Mouse (Mus musculus): ENCODE data around the gene Prkar1b.
A peak's percentile ranks its signal among the peaks of the same experiment; 100 is the strongest.

Prkar1b gene

GRCm38 (mm10) chr5:139066861-139067614 is 82.8 kb downstream of the Prkar1b start:
- no peak for DNase-seq (ENCODE audit: low spot score in 2 of 2)

GRCm38 (mm10) chr5:139064611-139065010 is 85.2 kb downstream of the Prkar1b start:
- no peak for DNase-seq (ENCODE audit: low spot score in 2 of 2)

DNA sequence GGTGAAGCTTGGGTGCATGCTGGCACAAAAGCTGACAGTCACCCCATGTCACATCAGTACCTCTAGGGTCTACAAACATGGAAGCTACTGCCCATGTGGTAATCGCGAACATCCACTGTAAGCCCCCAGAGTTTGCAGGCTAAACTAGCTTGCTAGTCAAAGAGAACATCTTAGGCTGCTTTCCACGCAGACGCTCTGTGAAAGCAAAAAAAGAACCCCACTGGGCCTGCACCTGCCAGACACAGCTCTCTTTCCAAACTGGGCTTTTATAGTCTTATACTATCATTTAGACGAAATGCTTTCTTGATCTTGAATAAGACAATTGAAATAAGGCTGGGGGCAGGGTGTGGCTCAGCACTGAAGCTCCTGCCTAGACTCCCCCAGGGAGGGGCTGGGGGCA is 88.1 kb downstream of the Prkar1b start:
- DNase-seq (ENCODE audit: low spot score in 2 of 2), result no peak

- no peak for DNase-seq (ENCODE audit: low spot score in 2 of 2)
Measured at GRCm38 (mm10) chr5:139060460-139061051, 89.2 kb downstream of the Prkar1b start.

DNA sequence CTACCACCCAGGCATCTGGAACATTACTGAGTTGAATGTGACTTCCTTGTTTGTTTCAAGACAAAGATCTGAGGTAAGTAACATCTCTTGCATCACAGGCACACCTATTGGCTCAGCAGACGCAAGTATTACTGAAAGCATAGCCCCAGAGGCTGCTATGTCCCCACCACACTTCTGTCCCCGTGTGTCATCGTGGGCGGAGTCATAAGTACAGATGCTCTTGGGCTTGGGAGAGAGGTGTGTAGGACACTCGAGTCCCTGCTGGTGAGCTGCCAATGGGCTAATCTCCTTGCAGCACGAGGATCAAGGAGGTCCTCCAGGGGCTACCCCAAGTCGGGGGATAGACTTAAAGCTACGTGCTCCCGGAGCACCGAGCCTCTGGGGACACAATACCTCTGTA is 96.6 kb downstream of the Prkar1b start:
- DNase-seq (ENCODE audit: low spot score in 2 of 2), result no peak

- DNase-seq (ENCODE audit: low spot score in 2 of 2), result no peak
Measured at GRCm38 (mm10) chr5:139051276-139051675, 98.5 kb downstream of the Prkar1b start.

- DNase-seq (ENCODE audit: low spot score in 2 of 2), result no peak
Measured at GRCm38 (mm10) chr5:139049367-139049766, 100.4 kb downstream of the Prkar1b start.

GRCm38 (mm10) chr5:139047171-139047570 is 102.6 kb downstream of the Prkar1b start:
- no peak for DNase-seq (ENCODE audit: low spot score in 2 of 2)

DNA sequence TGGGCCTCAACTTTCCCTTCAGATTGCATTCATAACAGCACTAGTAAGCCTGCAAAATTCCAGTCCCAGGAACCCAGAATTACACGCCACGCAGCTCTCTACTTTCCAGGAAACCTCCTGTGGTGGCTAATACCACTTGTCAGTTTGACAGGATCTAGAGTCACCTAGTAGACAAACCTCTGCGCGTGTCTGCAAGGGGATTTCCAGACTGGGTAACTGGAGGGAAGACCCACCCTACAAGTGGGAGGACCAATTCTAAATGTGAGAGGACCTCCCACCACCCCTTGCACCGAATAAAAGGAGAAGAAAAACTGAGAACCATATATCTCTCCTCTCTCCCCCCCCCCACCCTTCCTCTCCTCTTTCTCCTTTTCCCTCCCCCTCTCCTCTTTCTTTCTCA is 103.2 kb downstream of the Prkar1b start:
- DNase-seq (ENCODE audit: low spot score in 2 of 2), result no peak

DNA sequence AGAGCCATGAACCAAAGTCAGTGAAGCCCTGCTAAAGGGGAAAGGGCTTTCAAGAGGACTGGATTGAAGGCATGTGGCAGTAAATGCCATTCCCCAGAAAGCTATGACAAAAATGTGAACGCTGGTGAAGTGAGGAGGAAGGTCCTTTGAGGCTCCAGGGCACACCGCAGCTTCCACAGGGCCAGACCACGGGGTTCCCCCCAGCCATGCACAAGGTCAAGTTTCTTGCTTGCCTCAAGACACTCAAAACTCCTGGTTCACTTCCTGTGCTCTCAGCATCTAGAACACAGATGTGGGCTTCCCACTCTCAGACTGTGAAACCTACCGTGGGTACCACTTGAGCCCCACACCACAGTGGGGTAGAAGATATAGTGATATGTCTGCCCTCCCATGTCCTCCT is 106.3 kb downstream of the Prkar1b start:
- no peak for DNase-seq (ENCODE audit: low spot score in 2 of 2)

GRCm38 (mm10) chr5:139042299-139042698 is 107.5 kb downstream of the Prkar1b start:
- DNase-seq (ENCODE audit: low spot score in 2 of 2), result no peak

DNA sequence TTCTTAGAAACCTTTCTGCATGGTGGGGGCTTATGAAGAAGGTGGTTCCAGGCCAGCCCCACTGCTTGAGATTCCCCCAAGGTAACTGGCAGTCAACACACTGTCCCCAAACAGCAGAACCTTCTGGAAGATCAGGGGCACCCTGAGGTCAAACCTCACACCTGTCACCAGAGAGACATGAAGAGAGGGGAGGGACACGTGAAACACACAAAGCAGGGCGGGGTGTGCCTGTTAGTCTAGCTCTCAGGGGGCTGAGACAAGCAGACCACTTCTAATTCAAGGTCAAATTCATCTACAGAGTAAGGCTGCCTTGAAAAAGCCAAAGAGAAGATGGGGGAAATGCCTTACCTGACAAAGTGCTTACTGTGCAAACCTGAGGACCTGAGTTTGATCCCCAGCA is 114.6 kb downstream of the Prkar1b start:
- DNase-seq (ENCODE audit: low spot score in 2 of 2), result no peak

DNA sequence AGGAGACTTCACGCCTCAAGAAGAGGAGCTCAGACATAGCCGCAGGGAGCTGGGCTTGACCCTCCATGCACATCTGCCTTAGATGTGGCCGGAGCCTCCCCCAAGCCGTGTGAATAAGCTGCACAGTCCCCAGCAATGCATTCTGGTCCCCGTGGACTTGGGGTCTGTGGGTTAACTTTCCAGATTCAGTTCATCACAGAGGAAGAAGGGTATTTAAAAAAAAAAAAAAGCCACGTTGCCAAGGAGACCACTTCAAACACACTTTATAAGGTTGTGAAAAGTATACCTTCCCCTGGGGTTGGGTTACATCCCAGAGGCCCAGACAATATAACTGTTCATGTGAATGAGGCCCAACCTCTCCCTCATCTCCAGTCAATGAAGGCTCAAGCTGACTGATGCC is 115.1 kb downstream of the Prkar1b start:
- no peak for DNase-seq (ENCODE audit: low spot score in 2 of 2)

- no peak for DNase-seq (ENCODE audit: low spot score in 2 of 2)
Measured at GRCm38 (mm10) chr5:139033406-139034317, 116.1 kb downstream of the Prkar1b start.

- no peak for DNase-seq (ENCODE audit: low spot score in 2 of 2)
Measured at GRCm38 (mm10) chr5:139027603-139028002, 122.2 kb downstream of the Prkar1b start.

- DNase-seq (ENCODE audit: low spot score in 2 of 2), result no peak
Measured at GRCm38 (mm10) chr5:139024351-139025105, 125.3 kb downstream of the Prkar1b start.

DNA sequence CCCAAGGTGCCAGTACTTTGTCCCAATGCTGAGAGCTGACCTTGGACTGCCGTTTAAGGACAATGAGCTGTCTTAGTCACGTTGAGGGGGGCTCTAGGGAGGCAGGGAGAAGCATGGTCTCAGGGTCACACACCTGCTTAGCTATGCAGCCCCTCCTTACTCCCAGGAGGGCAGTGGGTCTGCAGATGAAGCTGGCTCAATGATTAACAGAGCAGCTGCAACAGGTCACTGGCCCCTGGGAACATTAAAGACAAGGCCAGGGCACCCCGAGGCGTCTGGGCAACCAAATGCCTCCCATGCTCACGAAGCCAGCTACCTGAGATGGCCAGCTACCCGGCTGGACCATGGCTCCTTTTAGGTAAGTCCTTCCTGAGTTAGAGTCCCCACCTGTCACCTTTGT is 129.2 kb downstream of the Prkar1b start:
- DNase-seq (ENCODE audit: low spot score in 2 of 2), result no peak

GRCm38 (mm10) chr5:139017371-139018124 is 132.3 kb downstream of the Prkar1b start:
- DNase-seq (ENCODE audit: low spot score in 2 of 2), result peak in 1 of 2 experiments; percentile 64

DNA sequence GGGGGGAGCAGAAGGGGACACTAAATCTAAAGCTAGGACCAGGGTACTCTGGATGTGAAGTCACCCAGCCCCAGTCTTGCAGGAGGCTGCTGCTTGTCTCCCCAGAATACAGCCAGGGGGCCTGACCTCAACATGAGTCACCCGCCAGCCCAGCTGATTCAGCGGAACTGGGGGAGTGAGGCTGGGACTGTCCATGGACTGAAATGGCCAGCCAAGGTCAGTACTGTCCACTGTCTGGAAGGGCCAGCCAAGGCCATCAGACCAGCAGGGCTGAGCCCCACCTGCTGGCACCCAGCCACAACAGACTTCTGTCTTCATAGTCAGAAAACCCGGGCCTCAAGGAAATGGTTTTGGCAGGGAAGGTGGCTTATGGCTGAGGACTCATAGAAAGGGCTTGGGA is 134.7 kb downstream of the Prkar1b start:
- no peak for DNase-seq (ENCODE audit: low spot score in 2 of 2)

- DNase-seq (ENCODE audit: low spot score in 2 of 2), result no peak
Measured at GRCm38 (mm10) chr5:139010649-139011048, 139.2 kb downstream of the Prkar1b start.
